Mouse (Mus musculus) cerebral cortex, adult 2 months (tissue): Measurements from ENCODE around the gene Selplg.

Experiments used
- WGBS: fragments of 180-500 bp; shearing (Covaris S2); methylation state at CpG from one replicate; pipeline ENCODE4 v1.1.7; 2018; 5-methylcytosine and 5-hydroxymethylcytosine counted together

Selplg gene

DNA sequence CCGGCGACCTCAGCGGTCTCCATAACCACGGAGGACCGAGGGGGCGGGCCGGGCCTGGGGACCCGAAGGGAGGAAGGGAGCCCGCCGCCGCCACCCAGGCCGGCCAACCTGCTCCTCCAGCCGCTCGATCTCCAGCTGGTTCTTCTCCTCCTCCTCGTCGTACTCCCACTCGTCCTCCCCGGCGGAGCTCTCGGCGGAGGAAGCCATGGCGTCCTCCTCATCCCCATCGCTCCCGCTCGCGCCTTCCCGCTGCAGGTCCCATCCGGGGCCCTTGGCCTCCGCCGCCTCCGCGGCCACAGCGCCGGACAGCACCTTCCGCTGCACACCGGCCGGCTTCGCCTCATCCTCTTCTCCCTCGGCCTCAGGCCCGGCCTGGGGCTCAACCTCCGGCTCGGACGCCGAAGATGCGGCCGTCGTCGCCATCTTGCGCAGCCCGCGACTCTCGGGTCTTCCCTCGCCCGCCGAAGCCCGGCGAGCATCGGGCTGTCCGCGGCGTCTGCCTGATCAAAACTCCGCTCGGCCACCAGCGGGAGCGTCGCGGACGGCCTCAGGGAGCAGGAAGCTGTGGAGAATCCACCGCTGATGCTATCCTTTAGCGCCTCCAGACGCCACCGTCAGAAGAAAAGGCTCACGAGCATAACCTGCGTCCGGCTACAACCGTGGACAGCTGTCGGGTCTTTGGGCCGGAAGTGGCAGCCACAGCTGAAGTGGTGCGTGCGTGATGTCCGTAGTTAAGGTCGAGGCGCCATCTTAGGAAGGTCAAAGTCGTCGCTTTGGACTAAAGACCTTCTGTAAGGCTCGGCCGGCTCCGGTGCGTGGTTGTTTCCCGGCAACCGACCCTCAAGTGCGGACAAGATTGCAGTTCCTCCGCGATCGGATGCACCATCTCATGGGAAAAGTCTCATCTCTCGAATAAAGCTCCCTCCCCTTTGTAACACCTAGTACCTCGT is 61.0 kb downstream of the Selplg start:
- under 1% methylated on average over 96 of the region's 97 CpGs for WGBS

DNA sequence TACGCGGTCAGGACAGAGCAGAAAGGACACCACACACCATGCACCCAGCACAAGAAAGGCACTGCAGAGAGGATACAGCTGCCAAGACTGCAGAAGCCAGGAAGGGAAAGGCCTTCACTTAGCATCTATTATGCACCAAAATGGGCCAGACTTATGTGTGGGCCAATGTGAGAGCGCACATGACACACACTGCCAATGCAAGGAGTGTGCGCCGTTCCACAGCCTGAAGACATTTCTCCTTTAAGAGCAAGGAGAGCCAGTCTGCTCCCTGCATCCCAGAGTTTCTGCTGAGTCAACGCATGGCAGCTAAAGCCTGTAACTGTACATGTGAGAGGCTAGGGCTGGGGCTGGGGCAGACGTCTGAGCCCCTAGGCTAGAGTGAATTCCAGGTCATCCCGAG is 63.6 kb downstream of the Selplg start:
- WGBS, result 62% methylated on average over 8 of the region's 8 CpGs
